Mouse (Mus musculus): ENCODE measurements around the gene Vtcn1.
"Not testable (repeated sequence)": the region's sequence is repeated elsewhere in the genome, so short reads cannot be mapped to it uniquely, and the experiment has no call there.

Gene Vtcn1

GRCm38 (mm10) chr3:100825225-100825965 is at the start of gene Vtcn1:
Gene Vtcn1 (plus strand): TSS chr3:100825459.
- DNase-seq, result no peak

GRCm38 (mm10) chr3:100776967-100777366 is 48.3 kb upstream of the Vtcn1 start:
- no peak for DNase-seq

- DNase-seq, result no peak
Measured at GRCm38 (mm10) chr3:100777568-100777967, 47.7 kb upstream of the Vtcn1 start.

GRCm38 (mm10) chr3:100786076-100786475 is 39.2 kb upstream of the Vtcn1 start:
- DNase-seq, result no peak

- DNase-seq, result no peak
Measured at GRCm38 (mm10) chr3:100791670-100792069, 33.6 kb upstream of the Vtcn1 start.

- no peak for DNase-seq
Measured at GRCm38 (mm10) chr3:100793345-100793744, 31.9 kb upstream of the Vtcn1 start.

GRCm38 (mm10) chr3:100796571-100796970 is 28.7 kb upstream of the Vtcn1 start:
- no peak for DNase-seq

- DNase-seq, result no peak
Measured at GRCm38 (mm10) chr3:100797166-100798145, 27.8 kb upstream of the Vtcn1 start.

GRCm38 (mm10) chr3:100798872-100799422 is 26.3 kb upstream of the Vtcn1 start:
- DNase-seq, result no peak

- no peak for DNase-seq
Measured at GRCm38 (mm10) chr3:100804975-100805374, 20.3 kb upstream of the Vtcn1 start.

GRCm38 (mm10) chr3:100805925-100806324 is 19.3 kb upstream of the Vtcn1 start:
- no peak for DNase-seq

GRCm38 (mm10) chr3:100810461-100810860 is 14.8 kb upstream of the Vtcn1 start:
- no peak for DNase-seq

- DNase-seq, result no peak
Measured at GRCm38 (mm10) chr3:100811836-100812235, 13.4 kb upstream of the Vtcn1 start.

- not testable (repeated sequence) for DNase-seq
Measured at GRCm38 (mm10) chr3:100815490-100815889, 9.8 kb upstream of the Vtcn1 start.

- DNase-seq, result no peak
Measured at GRCm38 (mm10) chr3:100818709-100819108, 6.5 kb upstream of the Vtcn1 start.

GRCm38 (mm10) chr3:100819571-100819970 is 5.7 kb upstream of the Vtcn1 start:
- DNase-seq, result no peak

- no peak for DNase-seq
Measured at GRCm38 (mm10) chr3:100820852-100821251, 4.4 kb upstream of the Vtcn1 start.

GRCm38 (mm10) chr3:100821276-100821675 is 4.0 kb upstream of the Vtcn1 start:
- peak; percentile 4 for DNase-seq

- DNase-seq, result peak; percentile 18
Measured at GRCm38 (mm10) chr3:100843784-100844183, 18.5 kb downstream of the Vtcn1 start.

- DNase-seq, result no peak
Measured at GRCm38 (mm10) chr3:100844366-100844765, 19.1 kb downstream of the Vtcn1 start.

- DNase-seq, result no peak
Measured at GRCm38 (mm10) chr3:100848348-100848747, 23.1 kb downstream of the Vtcn1 start.

- no peak for DNase-seq
Measured at GRCm38 (mm10) chr3:100850468-100850867, 25.2 kb downstream of the Vtcn1 start.

- no peak for DNase-seq
Measured at GRCm38 (mm10) chr3:100856050-100856815, 31.0 kb downstream of the Vtcn1 start.
